Comparison of ENCODE assay signal across 8 mouse cellular contexts in genomic region chr2:168904188-168904587, GRCm38 (mm10). TPM values are rescaled to one million over a fixed set of nuclear protein-coding genes. Genes with fewer than 3 reads are reported as not detected.
DNase-seq lines count a peak whose midpoint lies in the region; ATAC-seq and TF ChIP-seq lines count a peak whose summit lies in the region.

No protein-coding gene starts in this region.

- DNase-seq in forebrain, embryonic 10.5 days (ENCODE audit: extremely low spot score, low spot score) = peak; percentile 70
- peak; percentile 48 for DNase-seq in urinary bladder, postnatal 14 days (ENCODE audit: low spot score)
- DNase-seq in urinary bladder, postnatal 10 days (ENCODE audit: low spot score) = no peak
- peak; percentile 39 to 49 for DNase-seq in cerebellum, postnatal 36 days
- DNase-seq in heart, postnatal 4 days = peak; percentile 60
- DNase-seq in lung, adult 2 months = peak; percentile 36
- peak; percentile 83 for DNase-seq in retina, embryonic 14.5 days (ENCODE audit: low spot score)

- TF ChIP-seq POLR2A in lung, adult 2 months (IDR thresholded peaks at IDR 0.05; ENCODE audit: borderline replicate concordance, extremely low read depth, low read depth, low read length) = no peak

- peaks cover 20% of the 10 kb centered on the region for H3K27me3 ChIP-seq in forebrain, embryonic 10.5 days (ENCODE audit: poor library complexity, severe bottlenecking)
- H3K27me3 ChIP-seq in forebrain, embryonic 15.5 days = no peaks in the 10 kb centered on the region

- peak; percentile 88 for TF ChIP-seq CTCF in lung, adult 2 months (IDR thresholded peaks at IDR 0.05; ENCODE audit: insufficient read depth, low read length)

- no peaks in the 10 kb centered on the region for H3K36me3 ChIP-seq in forebrain, embryonic 10.5 days (replicated peaks)
- H3K36me3 ChIP-seq in forebrain, embryonic 15.5 days = no peaks in the 10 kb centered on the region

- H3K4me2 ChIP-seq in forebrain, embryonic 15.5 days (replicated peaks) = no peak overlapping the region

- ATAC-seq in forebrain, embryonic 15.5 days (replicated peaks) = no peak

- H3K9me3 ChIP-seq in forebrain, embryonic 10.5 days = no peaks in the 10 kb centered on the region
- H3K9me3 ChIP-seq in forebrain, embryonic 15.5 days = no peaks in the 10 kb centered on the region

- H3K27ac ChIP-seq in forebrain, embryonic 10.5 days = 0 out of 2 replicates have a peak overlapping the region, but pooled peaks have one; percentile 2
- no peak overlapping the region for H3K27ac ChIP-seq in forebrain, embryonic 15.5 days (replicated peaks)

- H3K4me3 ChIP-seq in forebrain, embryonic 10.5 days = no peak overlapping the region
- no peak overlapping the region for H3K4me3 ChIP-seq in forebrain, embryonic 15.5 days
- H3K4me3 ChIP-seq in lung, adult 2 months (replicated peaks; ENCODE audit: extremely low read depth, low read depth, low read length) = no peak overlapping the region

- 21% methylated on average over 9 of the region's 9 CpGs for WGBS in forebrain, embryonic 10.5 days
- 14% methylated on average over 9 of the region's 9 CpGs for WGBS in forebrain, embryonic 15.5 days
- WGBS in lung, adult 2 months = 12% methylated on average over 9 of the region's 9 CpGs

- peaks cover 26% of the 10 kb centered on the region for H3K4me1 ChIP-seq in forebrain, embryonic 10.5 days
- H3K4me1 ChIP-seq in forebrain, embryonic 15.5 days = peaks cover 12% of the 10 kb centered on the region; the same call in 1 of the 2 replicates
- no peaks in the 10 kb centered on the region for H3K4me1 ChIP-seq in lung, adult 2 months (ENCODE audit: control insufficient read depth, insufficient read depth, low read length)

- H3K9ac ChIP-seq in forebrain, embryonic 15.5 days (replicated peaks) = no peak overlapping the region

RNA-seq across cellular contexts. Expression of gene Zfp64, which starts 51.2 kb away (rescaled TPM):
- polyA plus RNA-seq in forebrain, embryonic 10.5 days (2016; fragmentation: Nextera tagmentation; extraction: Ambion mirVana) = 35.4 and 40.1 TPM in 2 replicates
- 30.5 and 31.6 TPM in 2 replicates for polyA plus RNA-seq in forebrain, embryonic 15.5 days (2015; fragmentation: Nextera tagmentation; extraction: Ambion mirVana)
- 10 to 100 TPM; 12.2 to 13.3 TPM for total RNA-seq in heart, postnatal 4 days (2021)
- 26.5 and 29.9 TPM in 2 replicates for polyA plus RNA-seq in lung, adult 2 months (2012; rRNA removed)
